Mouse (Mus musculus) mouse trophoblast stem cell (cell line): Measurements from ENCODE around the gene Med11.

Source experiments
- in situ Hi-C, 2 experiments: fragments of 300-500 bp; cut with MseI, MboI; formaldehyde crosslinking; loops; 2 replicates in 1 of 2; 3 replicates in 1 of 2; pipeline ENCODE4 v1.15.1; 2025

The Med11 gene

GRCm38 (mm10) chr11:70500476-70500812, 48.7 kb downstream of the Med11 start:
- in situ Hi-C loops, result loop anchor here in 1 of 2 experiments (5.0 kb wide), 1 partner anchor 88 kb away; the partner anchor contains the start of gene Pelp1

GRCm38 (mm10) chr11:70502018-70502417, 50.3 kb downstream of the Med11 start:
- in situ Hi-C loops, result loop anchor here in 1 of 2 experiments (5.0 kb wide), 1 partner anchor 90 kb away; the partner anchor contains the start of gene Pelp1
